Mouse (Mus musculus): ENCODE data around the gene Trmt1l.
"Not testable (repeated sequence)": the region's sequence is repeated elsewhere in the genome, so short reads cannot be mapped to it uniquely, and the experiment has no call there.

The Trmt1l gene

GRCm38 (mm10) chr1:151428263-151429221 lies at the start of gene Trmt1l, which contains the start of gene Swt1:
Gene Trmt1l, plus strand, starts transcription at chr1:151428542.
Gene Swt1, minus strand, starts transcription at chr1:151428455.
- peak; percentile 93 for DNase-seq (ENCODE audit: low read depth, low spot score)

- DNase-seq (ENCODE audit: low read depth, low spot score): no peak
Observed at GRCm38 (mm10) chr1:151390029-151390428, 38.3 kb upstream of the Trmt1l start.

- DNase-seq (ENCODE audit: low read depth, low spot score): no peak
Observed at GRCm38 (mm10) chr1:151409827-151410226, 18.5 kb upstream of the Trmt1l start.

- no peak for DNase-seq (ENCODE audit: low read depth, low spot score)
Observed at GRCm38 (mm10) chr1:151422178-151422577, 6.2 kb upstream of the Trmt1l start.

GRCm38 (mm10) chr1:151426947-151427600 lies 1.3 kb upstream of the Trmt1l start:
- DNase-seq (ENCODE audit: low read depth, low spot score): peak; percentile 30

- DNase-seq (ENCODE audit: low read depth, low spot score): peak; percentile 16
Observed at GRCm38 (mm10) chr1:151427888-151428262, 467 bp upstream of the Trmt1l start.

GRCm38 (mm10) chr1:151429316-151429715 lies 974 bp downstream of the Trmt1l start:
- no peak for DNase-seq (ENCODE audit: low read depth, low spot score)

GRCm38 (mm10) chr1:151435431-151435830 lies 7.1 kb downstream of the Trmt1l start:
- no peak for DNase-seq (ENCODE audit: low read depth, low spot score)

- DNase-seq (ENCODE audit: low read depth, low spot score): no peak
Observed at GRCm38 (mm10) chr1:151449866-151450265, 21.5 kb downstream of the Trmt1l start.

GRCm38 (mm10) chr1:151450851-151451250 lies 22.5 kb downstream of the Trmt1l start:
- no peak for DNase-seq (ENCODE audit: low read depth, low spot score)

GRCm38 (mm10) chr1:151451946-151452345 lies 23.6 kb downstream of the Trmt1l start:
- no peak for DNase-seq (ENCODE audit: low read depth, low spot score)

- DNase-seq (ENCODE audit: low read depth, low spot score): no peak
Observed at GRCm38 (mm10) chr1:151457087-151457486, 28.7 kb downstream of the Trmt1l start.

GRCm38 (mm10) chr1:151461265-151461664 lies 32.9 kb downstream of the Trmt1l start:
- no peak for DNase-seq (ENCODE audit: low read depth, low spot score)

GRCm38 (mm10) chr1:151464914-151465313 lies 36.6 kb downstream of the Trmt1l start:
- DNase-seq (ENCODE audit: low read depth, low spot score): no peak

- no peak for DNase-seq (ENCODE audit: low read depth, low spot score)
Observed at GRCm38 (mm10) chr1:151466571-151466970, 38.2 kb downstream of the Trmt1l start.

- DNase-seq (ENCODE audit: low read depth, low spot score): no peak
Observed at GRCm38 (mm10) chr1:151471429-151471828, 43.1 kb downstream of the Trmt1l start.

GRCm38 (mm10) chr1:151472386-151472785 lies 44.0 kb downstream of the Trmt1l start:
- not testable (repeated sequence) for DNase-seq (ENCODE audit: low read depth, low spot score)

- no peak for DNase-seq (ENCODE audit: low read depth, low spot score)
Observed at GRCm38 (mm10) chr1:151482497-151482896, 54.2 kb downstream of the Trmt1l start.

- DNase-seq (ENCODE audit: low read depth, low spot score): no peak
Observed at GRCm38 (mm10) chr1:151483568-151483967, 55.2 kb downstream of the Trmt1l start.

- no peak for DNase-seq (ENCODE audit: low read depth, low spot score)
Observed at GRCm38 (mm10) chr1:151484754-151485153, 56.4 kb downstream of the Trmt1l start.

GRCm38 (mm10) chr1:151489806-151490205 lies 61.5 kb downstream of the Trmt1l start:
- DNase-seq (ENCODE audit: low read depth, low spot score): no peak

GRCm38 (mm10) chr1:151492419-151492818 lies 64.1 kb downstream of the Trmt1l start:
- DNase-seq (ENCODE audit: low read depth, low spot score): no peak

GRCm38 (mm10) chr1:151493826-151494225 lies 65.5 kb downstream of the Trmt1l start:
- DNase-seq (ENCODE audit: low read depth, low spot score): no peak
